Mouse (Mus musculus): Measurements from ENCODE around the gene Adgrf3. TPM values are rescaled to one million over a fixed set of nuclear protein-coding genes. Genes with fewer than 3 reads are reported as not detected.

Gene Adgrf3
- polyA plus RNA-seq, 1 experiment = not detected

DNA sequence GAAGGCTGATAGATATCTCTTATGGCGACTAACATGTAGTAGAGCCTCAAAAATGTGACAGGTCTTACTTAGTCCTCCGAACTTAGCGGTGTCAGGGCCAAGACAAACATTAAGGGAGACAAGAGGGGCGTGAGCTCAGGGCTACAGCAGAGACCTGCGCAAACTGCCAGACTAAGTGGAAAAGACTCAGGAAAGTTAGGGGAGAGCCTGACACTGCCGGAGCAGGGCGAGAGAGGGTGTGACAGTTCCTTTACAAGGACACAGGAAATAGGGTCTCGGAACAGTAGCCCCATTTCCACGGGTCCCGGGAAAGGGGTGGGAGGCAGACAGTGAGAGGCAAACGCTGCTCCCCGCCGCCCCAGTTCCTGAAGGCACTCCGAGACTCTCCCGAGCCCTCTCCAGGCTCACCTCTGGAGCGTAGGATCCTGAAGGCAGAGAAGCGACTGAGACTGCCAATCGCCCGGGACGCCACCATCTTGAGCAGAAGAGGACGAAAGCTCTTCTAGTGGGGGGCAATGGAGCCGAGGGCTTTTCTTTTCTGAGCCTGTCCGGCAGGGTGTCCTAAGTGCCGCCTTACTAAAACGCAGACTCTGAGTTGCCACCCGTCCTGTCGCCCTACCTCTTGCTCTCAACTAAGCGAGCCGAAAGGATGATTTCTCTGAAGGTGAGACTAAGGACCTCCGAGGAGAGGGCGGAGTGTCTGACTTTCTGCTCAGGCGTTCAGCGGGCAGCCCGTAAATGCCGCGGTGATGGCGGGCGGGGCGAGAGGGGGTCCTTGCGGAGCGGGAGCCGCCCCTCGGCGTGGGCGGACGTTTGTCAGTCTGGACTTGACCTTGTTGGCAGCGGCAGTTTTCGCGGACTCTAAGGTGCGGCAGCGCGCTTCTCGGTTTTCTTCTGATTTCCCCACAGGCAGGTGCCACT, 50.8 kb downstream of the Adgrf3 start, which contains the start of the genes Hadha and Hadhb:
Gene Hadha (minus strand): TSS at position 689 of the 921 bp plus-strand sequence.
Gene Hadhb (plus strand): TSS at position 775 of the 921 bp plus-strand sequence.
- H3K4me1 ChIP-seq (ENCODE audit: control insufficient read depth, insufficient read depth, low read length) = peaks cover 8% of the 10 kb centered on the region
- H3K4me3 ChIP-seq (ENCODE audit: insufficient read depth, low read length) = peak within 1 kb of the TSS; percentile 97
- H3K27ac ChIP-seq (ENCODE audit: insufficient read depth, low read depth, low read length) = peak within 1 kb of the TSS; percentile 74
- TF ChIP-seq CTCF (IDR thresholded peaks at IDR 0.05; ENCODE audit: low read depth, low read length) (no peak), POLR2A (IDR thresholded peaks at IDR 0.05; ENCODE audit: borderline replicate concordance, low read depth, low read length) (peak; percentile 88; the same call in 1 of the 2 replicates)

DNA sequence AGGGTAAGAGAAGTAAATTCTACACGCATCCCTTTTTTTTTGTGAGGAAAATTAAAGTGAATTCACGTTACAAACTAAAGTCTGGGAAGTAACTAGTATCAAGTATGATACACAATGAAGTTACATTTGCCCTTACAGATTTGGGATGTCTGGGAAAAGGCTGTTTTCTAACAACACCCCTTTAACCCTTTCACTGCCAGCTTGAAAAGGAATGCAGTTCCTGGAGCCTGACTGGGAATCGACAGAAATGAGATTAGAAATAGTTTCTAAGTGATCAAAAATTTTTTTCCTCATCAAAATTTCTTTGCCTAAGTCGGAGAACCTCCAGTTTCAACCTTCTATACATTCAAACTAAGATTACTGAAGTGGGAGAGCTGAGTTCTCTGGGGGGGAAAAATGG, 51.5 kb downstream of the Adgrf3 start:
- peaks cover 8% of the 10 kb centered on the region for H3K4me1 ChIP-seq (ENCODE audit: control insufficient read depth, insufficient read depth, low read length)
- TF ChIP-seq CTCF (IDR thresholded peaks at IDR 0.05; ENCODE audit: low read depth, low read length) (no peak), POLR2A (IDR thresholded peaks at IDR 0.05; ENCODE audit: borderline replicate concordance, low read depth, low read length) (no peak)
- no peak overlapping the region for H3K27ac ChIP-seq (ENCODE audit: insufficient read depth, low read depth, low read length)
- peak overlapping the region; percentile 97 for H3K4me3 ChIP-seq (ENCODE audit: insufficient read depth, low read length)

DNA sequence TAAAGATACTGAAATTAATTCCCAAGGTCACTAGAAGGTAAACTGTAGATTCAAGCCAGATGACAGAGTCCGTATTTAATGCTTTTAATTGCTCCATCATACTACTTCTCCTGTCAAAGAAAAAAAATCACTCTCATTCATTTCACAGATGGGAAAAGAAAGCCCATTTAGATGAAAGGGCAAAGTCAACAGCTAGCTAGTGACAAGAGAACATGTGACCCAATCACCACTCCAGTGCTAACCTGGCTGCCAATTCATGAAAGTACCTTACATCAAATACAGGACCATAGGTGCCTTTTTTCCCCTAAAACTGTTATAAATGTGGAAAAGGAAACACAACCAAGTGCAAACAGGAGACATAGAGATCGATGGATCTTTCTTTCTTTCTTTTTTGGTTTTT, 52.3 kb downstream of the Adgrf3 start:
- H3K4me3 ChIP-seq (ENCODE audit: insufficient read depth, low read length) = no peak overlapping the region
- no peak overlapping the region for H3K27ac ChIP-seq (ENCODE audit: insufficient read depth, low read depth, low read length)
- peaks cover 12% of the 10 kb centered on the region for H3K4me1 ChIP-seq (ENCODE audit: control insufficient read depth, insufficient read depth, low read length)
- TF ChIP-seq POLR2A (IDR thresholded peaks at IDR 0.05; ENCODE audit: borderline replicate concordance, low read depth, low read length) = no peak
- no peak for TF ChIP-seq CTCF (IDR thresholded peaks at IDR 0.05; ENCODE audit: low read depth, low read length)

DNA sequence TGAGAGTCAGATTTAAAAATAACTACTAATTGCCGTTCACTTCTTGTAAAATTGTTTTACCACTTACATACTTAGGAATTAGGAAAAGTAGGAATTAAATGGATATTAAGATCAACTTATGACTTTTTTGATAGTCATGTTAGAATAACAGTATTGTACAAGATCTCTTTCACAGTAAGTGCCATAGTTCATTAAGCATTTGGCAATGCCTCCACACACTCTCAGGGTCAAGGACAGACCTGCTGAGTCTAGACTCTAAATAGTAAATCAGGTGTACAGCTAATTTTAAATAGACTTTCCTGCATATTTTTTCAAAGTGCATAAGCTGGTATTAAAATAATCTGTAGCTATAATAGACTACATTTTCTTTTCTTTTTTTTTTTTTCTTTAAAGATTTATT, 53.1 kb downstream of the Adgrf3 start:
- H3K27ac ChIP-seq (ENCODE audit: insufficient read depth, low read depth, low read length) = no peak overlapping the region

DNA sequence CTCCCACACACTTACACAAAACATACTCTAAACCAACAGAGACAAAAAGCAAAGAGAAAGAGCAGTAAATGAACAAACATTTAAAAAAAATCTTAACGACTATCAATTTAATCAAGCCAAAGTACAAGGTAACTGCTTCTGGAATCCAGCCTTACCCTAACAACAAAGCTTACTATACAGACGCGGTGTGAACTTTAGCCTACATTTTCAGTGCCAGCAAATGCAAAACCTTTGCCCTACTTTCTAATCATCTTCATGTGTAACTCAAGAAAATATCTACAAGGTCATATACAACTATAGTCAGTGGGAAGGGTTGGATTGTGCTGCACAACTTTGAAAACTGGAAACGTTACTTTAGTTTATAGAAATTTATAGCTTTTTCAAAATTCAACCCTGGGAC, 53.5 kb downstream of the Adgrf3 start:
- Histone ChIP-seq H3K27ac (ENCODE audit: insufficient read depth, low read depth, low read length) (no peak overlapping the region), H3K4me1 (ENCODE audit: control insufficient read depth, insufficient read depth, low read length) (peaks cover 13% of the 10 kb centered on the region), H3K4me3 (ENCODE audit: insufficient read depth, low read length) (no peak overlapping the region)
- TF ChIP-seq POLR2A (IDR thresholded peaks at IDR 0.05; ENCODE audit: borderline replicate concordance, low read depth, low read length) = no peak
- TF ChIP-seq CTCF (IDR thresholded peaks at IDR 0.05; ENCODE audit: low read depth, low read length) = no peak

More for the DNA sequence above, 53.1 kb downstream of the Adgrf3 start:
- Histone ChIP-seq H3K4me3 (ENCODE audit: insufficient read depth, low read length) (no peak overlapping the region), H3K4me1 (ENCODE audit: control insufficient read depth, insufficient read depth, low read length) (peaks cover 13% of the 10 kb centered on the region)
- TF ChIP-seq POLR2A (IDR thresholded peaks at IDR 0.05; ENCODE audit: borderline replicate concordance, low read depth, low read length) = no peak

DNA sequence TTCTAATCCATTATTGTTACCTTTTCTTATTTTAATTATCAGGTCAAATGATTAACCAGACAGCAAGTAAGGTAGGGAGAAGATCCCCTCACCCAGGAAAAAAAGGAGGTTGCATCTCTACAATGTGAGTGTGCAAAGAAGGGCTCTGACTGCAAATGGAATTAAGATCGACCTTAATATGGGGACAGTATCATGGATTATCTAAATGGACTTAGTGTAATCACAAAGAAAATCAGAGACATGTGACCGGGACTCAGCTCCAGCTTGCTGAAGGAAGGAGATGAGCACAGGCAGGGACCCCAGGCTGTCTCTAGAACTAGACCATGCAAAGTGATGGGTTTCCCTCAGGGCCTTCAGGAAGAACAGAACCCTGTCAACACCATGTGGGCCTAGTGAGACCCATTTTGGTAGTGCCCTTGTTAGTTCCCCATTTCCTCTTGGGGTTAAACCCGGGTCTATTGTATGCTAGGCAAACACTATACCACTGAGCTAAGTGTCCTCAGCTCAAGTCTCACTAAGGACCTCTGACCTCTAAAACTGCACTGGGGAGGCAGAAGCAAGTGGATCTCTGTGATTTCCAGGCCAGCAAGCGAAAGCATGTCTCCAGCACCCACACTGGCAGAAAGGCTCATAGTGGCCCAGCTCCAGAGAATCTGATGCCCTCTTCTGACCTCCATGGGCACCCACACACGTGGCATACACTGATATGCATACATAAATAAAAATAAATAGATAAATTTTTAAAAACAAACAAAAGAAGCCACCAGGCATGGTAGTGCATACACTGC, 57.2 kb downstream of the Adgrf3 start:
- H3K4me1 ChIP-seq (ENCODE audit: control insufficient read depth, insufficient read depth, low read length) = peaks cover 10% of the 10 kb centered on the region
- TF ChIP-seq CTCF (IDR thresholded peaks at IDR 0.05; ENCODE audit: low read depth, low read length) = no peak
- TF ChIP-seq POLR2A (IDR thresholded peaks at IDR 0.05; ENCODE audit: borderline replicate concordance, low read depth, low read length) = no peak
- no peak overlapping the region for H3K4me3 ChIP-seq (ENCODE audit: insufficient read depth, low read length)
- no peak overlapping the region for H3K27ac ChIP-seq (ENCODE audit: insufficient read depth, low read depth, low read length)

DNA sequence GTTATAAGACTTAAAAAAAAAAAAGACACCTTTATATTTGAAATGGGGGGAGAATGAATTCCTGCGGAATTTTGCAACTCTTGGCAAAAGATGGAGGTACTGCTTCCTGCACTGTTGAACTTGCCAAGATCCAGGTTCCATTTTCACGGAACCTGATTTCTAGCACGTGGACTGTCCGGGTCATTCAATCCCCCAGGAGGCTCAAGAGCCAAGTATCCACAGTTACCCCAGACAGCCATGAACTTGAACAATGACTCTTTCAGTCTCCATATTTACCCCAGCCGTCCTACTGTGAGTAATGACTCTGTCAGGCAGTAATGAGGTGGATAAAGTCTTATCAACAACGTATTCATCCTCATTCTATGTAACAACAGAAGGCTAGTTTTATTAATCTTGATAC, 59.0 kb downstream of the Adgrf3 start:
- Histone ChIP-seq H3K4me1 (ENCODE audit: control insufficient read depth, insufficient read depth, low read length) (peaks cover 8% of the 10 kb centered on the region), H3K27ac (ENCODE audit: insufficient read depth, low read depth, low read length) (no peak overlapping the region), H3K4me3 (ENCODE audit: insufficient read depth, low read length) (no peak overlapping the region)
- TF ChIP-seq POLR2A (IDR thresholded peaks at IDR 0.05; ENCODE audit: borderline replicate concordance, low read depth, low read length) (no peak), CTCF (IDR thresholded peaks at IDR 0.05; ENCODE audit: low read depth, low read length) (no peak)

Other genes starting within 250 kb of the Adgrf3 start
- not detected in 2 replicates for gene Il6, start 192.6 kb downstream of the Adgrf3 start, polyA plus RNA-seq (2012; ENCODE audit: insufficient read depth, insufficient read length, missing spikeins)
- gene Tyms, start 132.1 kb downstream of the Adgrf3 start, polyA plus RNA-seq (2012; ENCODE audit: insufficient read depth, insufficient read length, missing spikeins) = 27.9 and 29.1 TPM in 2 replicates
- gene Garem2, start 100.6 kb downstream of the Adgrf3 start, polyA plus RNA-seq (2012; ENCODE audit: insufficient read depth, insufficient read length, missing spikeins) = not detected in 2 replicates
- gene 3110082J24Rik, start 99.6 kb downstream of the Adgrf3 start, polyA plus RNA-seq (2012; ENCODE audit: insufficient read depth, insufficient read length, missing spikeins) = not detected in 2 replicates
- 114 and 117 TPM in 2 replicates for gene Hadha, start 50.6 kb downstream of the Adgrf3 start, polyA plus RNA-seq (2012; ENCODE audit: insufficient read depth, insufficient read length, missing spikeins)
- 67.2 and 75.0 TPM in 2 replicates for gene Hadhb, start 50.5 kb downstream of the Adgrf3 start, polyA plus RNA-seq (2012; ENCODE audit: insufficient read depth, insufficient read length, missing spikeins)
- gene Selenoi, start 26.9 kb upstream of the Adgrf3 start, polyA plus RNA-seq (2012; ENCODE audit: insufficient read depth, insufficient read length, missing spikeins) = 10.9 and 13.5 TPM in 2 replicates
- gene Drc1, start 75.7 kb upstream of the Adgrf3 start, polyA plus RNA-seq (2012; ENCODE audit: insufficient read depth, insufficient read length, missing spikeins) = not detected in 2 replicates

All from bone marrow macrophage, adult 2 months (primary cell).